Mouse (Mus musculus) cerebellum, postnatal 25 days (tissue): Measurements from ENCODE around the gene Trmt61a.
"Not testable (repeated sequence)": the region's sequence is repeated elsewhere in the genome, so short reads cannot be mapped to it uniquely, and the experiment has no call there.

Source experiments
- DNase-seq, 2 experiments: peaks; one replicate each; pipeline ENCODE4 v3.0.0; 2021; ENCODE audit warnings: mixed read lengths in 2 of 2

Trmt61a gene

GRCm38 (mm10) chr12:111698346-111698913 lies 20.5 kb downstream of the Trmt61a start:
- DNase-seq: peak; percentile 75 to 78

DNA sequence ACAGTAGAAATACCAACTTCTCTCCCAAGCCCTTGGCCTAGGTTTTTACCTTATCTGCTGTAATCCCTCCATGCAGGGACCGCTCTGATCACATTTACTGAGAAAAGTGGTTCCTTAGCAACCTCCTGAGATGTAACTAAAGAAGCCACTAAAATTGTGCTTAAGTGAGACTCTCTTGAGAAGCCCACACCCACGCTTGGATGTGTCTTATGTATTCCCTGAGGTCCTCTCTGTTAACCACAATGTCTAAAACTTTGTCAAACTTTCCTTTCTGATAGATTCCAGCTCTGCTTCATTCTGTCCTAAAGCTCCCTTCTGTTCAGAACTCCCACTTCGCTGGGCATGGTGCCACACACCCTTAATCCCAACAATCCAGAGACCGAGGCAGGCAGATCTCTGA lies 21.6 kb downstream of the Trmt61a start:
- no peak for DNase-seq

- no peak for DNase-seq
Observed at GRCm38 (mm10) chr12:111700920-111701458, 23.1 kb downstream of the Trmt61a start.

- no peak for DNase-seq
Observed at GRCm38 (mm10) chr12:111703301-111703700, 25.4 kb downstream of the Trmt61a start.

GRCm38 (mm10) chr12:111704609-111705008 lies 26.7 kb downstream of the Trmt61a start:
- DNase-seq: peak in 1 of 2 experiments; percentile 12

- DNase-seq: peak; percentile 33 to 50
Observed at GRCm38 (mm10) chr12:111705186-111705973, 27.5 kb downstream of the Trmt61a start.

- peak in 1 of 2 experiments; percentile 11 for DNase-seq
Observed at GRCm38 (mm10) chr12:111708181-111708580, 30.3 kb downstream of the Trmt61a start.

GRCm38 (mm10) chr12:111710091-111710490 lies 32.2 kb downstream of the Trmt61a start:
- no peak for DNase-seq

GRCm38 (mm10) chr12:111712476-111712875 lies 34.6 kb downstream of the Trmt61a start:
- DNase-seq: no peak

- DNase-seq: peak; percentile 96 to 97
Observed at GRCm38 (mm10) chr12:111713004-111713651, 35.2 kb downstream of the Trmt61a start, which contains the start of the genes Bag5 and Apopt1. Bag5 (minus strand) TSS chr12:111713257. Apopt1 (plus strand) TSS chr12:111713261.

GRCm38 (mm10) chr12:111713880-111714279 lies 36.0 kb downstream of the Trmt61a start:
- not testable (repeated sequence) for DNase-seq

- DNase-seq: no peak
Observed at GRCm38 (mm10) chr12:111716505-111716904, 38.6 kb downstream of the Trmt61a start.

GRCm38 (mm10) chr12:111718656-111719055 lies 40.8 kb downstream of the Trmt61a start:
- DNase-seq: peak; percentile 81 to 82

DNA sequence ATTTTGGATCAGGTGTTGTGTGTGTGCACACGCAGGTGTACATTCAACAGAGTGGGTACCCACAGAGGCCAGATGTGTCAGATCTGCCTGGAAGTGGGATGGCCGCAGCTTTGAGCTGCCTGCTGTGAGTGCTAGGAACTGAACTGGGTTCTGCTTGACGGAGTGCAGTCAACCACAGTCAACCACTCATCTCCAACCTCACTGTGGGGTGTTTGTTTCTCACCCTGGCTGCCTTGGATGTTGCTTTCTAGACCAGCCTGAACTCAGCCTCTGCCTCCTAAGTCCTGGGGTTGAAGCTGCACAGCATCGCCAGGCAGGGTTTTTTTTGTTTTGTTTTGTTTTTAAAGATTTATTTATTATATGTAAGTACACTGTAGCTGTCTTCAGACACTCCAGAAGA lies 42.3 kb downstream of the Trmt61a start:
- DNase-seq: no peak

DNA sequence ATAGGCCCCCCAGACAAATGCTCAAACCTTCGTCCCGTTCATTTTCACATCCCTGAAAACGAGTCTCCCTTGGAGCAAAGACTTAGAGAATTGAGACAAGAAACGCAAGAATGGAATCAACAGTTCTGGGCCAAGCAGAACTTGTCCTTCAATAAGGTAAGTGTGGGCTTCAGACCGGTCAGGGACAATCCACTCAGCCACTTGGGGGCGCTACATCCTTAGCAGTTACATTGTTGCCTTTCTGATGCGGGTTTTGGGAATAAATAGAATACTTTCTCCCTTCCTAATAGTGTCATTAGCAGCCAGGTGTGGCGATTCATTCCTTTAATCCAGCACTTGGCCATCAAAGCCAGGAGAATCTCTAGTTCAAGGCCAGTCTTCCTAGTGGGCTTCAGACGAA lies 44.7 kb downstream of the Trmt61a start:
- peak; percentile 66 to 86 for DNase-seq

DNA sequence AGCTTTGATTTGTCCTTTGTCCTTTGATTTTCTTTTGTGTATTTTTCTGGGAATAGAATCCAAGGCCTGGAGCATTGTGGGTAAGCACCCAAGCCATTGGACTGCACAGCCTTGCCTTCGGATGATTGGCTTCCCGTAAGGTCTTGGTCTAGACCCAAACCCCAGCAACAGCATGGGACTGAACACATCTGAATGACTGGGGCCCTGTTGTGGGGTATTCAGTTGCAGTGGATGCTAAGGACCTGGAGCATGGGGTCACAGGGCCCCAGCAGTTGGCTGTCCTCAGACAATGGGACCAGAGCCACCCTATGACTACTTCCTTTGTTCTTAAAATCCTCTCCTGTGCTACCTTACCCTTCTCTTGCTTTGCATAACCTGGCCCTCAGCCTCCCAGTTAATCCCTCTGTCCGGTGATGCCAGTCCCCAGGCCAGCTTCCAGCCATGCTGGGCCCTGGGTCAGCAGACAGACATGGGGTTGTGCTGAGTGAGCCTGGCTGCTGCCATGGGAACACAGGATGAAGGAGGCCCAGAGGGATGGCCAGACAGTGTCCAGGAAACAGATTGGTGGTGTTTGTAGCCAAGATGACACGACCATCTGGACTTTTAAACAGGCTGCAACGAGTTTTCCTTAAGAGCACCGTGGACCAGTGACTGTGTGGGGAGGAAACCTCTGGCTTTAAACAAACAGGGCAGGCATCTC lies 46.9 kb downstream of the Trmt61a start:
- peak; percentile 79 to 82 for DNase-seq

- DNase-seq: peak; percentile 48 to 59
Observed at GRCm38 (mm10) chr12:111725338-111726121, 47.6 kb downstream of the Trmt61a start.

DNA sequence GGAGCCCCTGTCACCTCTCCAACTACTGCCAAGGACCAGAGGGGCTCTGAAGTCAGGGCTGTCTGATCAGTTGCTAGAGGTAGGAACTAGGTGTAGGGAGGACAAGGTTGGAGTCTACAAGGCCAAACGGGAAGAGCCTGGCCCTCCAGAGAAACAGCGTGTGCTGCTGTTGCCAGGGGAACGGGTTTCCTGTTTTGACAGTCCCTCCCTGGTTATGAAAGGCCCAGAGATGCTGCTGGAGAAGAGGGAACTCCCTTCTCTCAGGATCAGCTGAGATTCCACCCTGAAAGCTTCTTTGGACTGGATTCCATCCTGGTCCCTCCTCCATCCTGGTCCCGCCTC lies 48.2 kb downstream of the Trmt61a start:
- DNase-seq: peak; percentile 42 to 56

DNA sequence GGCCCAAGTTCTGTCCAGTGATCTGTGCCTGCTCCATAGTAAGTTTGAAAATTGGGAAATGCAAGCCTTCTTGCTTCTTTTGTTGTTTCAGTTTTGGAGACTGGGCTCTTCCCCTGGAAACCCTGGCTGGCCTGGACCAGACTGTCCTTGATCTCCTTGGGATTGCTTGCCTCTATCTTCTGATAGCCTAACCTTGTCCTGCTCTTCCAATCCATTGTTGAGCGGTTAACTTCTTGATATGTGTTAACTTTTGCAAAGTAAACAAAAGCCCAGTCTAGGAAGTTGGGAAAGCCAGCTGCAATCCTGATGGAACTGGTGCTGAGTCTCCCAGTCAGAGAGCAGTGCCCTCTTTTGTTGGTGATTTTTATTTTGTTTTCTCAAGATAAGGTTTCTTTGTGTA lies 50.1 kb downstream of the Trmt61a start:
- DNase-seq: no peak

- peak; percentile 95 to 97 for DNase-seq
Observed at GRCm38 (mm10) chr12:111731822-111732807, 54.2 kb downstream of the Trmt61a start.

DNA sequence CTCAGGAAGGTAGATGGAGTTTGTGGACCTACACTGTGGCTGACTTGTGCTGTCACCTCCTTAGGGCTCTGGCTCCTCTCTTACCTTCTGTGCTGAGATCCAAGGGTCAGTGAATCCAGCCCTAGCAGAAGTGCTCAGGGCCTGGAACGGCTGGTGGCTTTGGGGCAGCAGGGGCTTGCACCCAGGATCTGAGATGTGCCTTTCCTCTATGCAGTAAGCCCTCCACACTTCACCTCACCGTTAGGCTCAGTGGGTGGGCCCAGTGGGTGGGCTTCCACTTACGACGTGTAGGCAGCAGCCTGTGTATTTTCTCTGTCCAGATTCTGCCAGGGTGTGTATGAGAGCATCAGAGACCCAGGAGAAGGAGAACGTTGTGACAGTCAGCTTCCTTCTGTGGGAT lies 55.0 kb downstream of the Trmt61a start:
- DNase-seq: peak in 1 of 2 experiments; percentile 58
